Mouse (Mus musculus): ENCODE measurements around the gene Fbxo47. TPM values are rescaled to one million over a fixed set of nuclear protein-coding genes. Genes with fewer than 3 reads are reported as not detected.

Gene Fbxo47
- polyA plus RNA-seq, 1 experiment from 2014 or later, result 0.35 TPM

DNA sequence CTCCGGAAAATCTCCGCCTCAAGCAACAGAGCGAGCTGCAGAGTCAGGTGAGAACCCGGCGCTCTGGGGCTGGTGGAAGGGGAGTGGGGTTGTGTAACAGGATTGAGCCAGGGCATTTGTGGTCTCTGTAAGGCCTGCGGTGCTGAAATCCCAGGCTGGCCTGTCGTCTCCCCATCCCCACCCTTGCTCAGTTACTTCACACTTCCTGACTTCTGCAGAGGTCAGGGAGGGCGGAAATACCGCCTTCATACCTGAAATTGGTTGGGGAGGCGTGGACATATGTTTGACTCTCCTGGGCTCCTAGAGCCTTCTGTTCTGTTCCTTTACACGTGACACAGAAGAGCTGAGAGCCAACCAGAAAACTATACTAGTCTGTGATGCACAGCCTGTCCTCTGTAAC is 68.2 kb downstream of the Fbxo47 start:
- H3K27ac ChIP-seq (ENCODE audit: low read length), result peak overlapping the region; percentile 78
- peak overlapping the region; percentile 27; the same call in 1 of the 2 replicates for H3K9ac ChIP-seq (ENCODE audit: low read length)
- H3K27me3 ChIP-seq (ENCODE audit: control insufficient read depth, insufficient read depth, low read length), result no peaks in the 10 kb centered on the region
- 67% methylated on average over 11 of the region's 11 CpGs for WGBS
- H3K9me3 ChIP-seq (replicated peaks; ENCODE audit: control insufficient read depth, low read length), result no peaks in the 10 kb centered on the region
- no peaks in the 10 kb centered on the region for H3K36me3 ChIP-seq (ENCODE audit: control insufficient read depth, insufficient read depth, low read length)
- ATAC-seq (ENCODE audit: insufficient read depth, low FRiP score), result no peak
- no peak overlapping the region for H3K4me3 ChIP-seq (replicated peaks; ENCODE audit: low read length)
- peaks cover 77% of the 10 kb centered on the region for H3K4me1 ChIP-seq (ENCODE audit: control insufficient read depth, insufficient read depth, low read length)
- no peak overlapping the region; the same call in 1 of the 2 replicates for H3K4me2 ChIP-seq (ENCODE audit: low read depth, low read length)

- Histone ChIP-seq H3K27me3 (ENCODE audit: control insufficient read depth, insufficient read depth, low read length) (no peaks in the 10 kb centered on the region), H3K9me3 (replicated peaks; ENCODE audit: control insufficient read depth, low read length) (no peaks in the 10 kb centered on the region), H3K4me3 (replicated peaks; ENCODE audit: low read length) (no peak overlapping the region), H3K4me2 (ENCODE audit: low read depth, low read length) (no peak overlapping the region), H3K9ac (ENCODE audit: low read length) (peak overlapping the region; percentile 32; the same call in 1 of the 2 replicates), H3K36me3 (ENCODE audit: control insufficient read depth, insufficient read depth, low read length) (no peaks in the 10 kb centered on the region), H3K27ac (ENCODE audit: low read length) (peak overlapping the region; percentile 61), H3K4me1 (ENCODE audit: control insufficient read depth, insufficient read depth, low read length) (peaks cover 86% of the 10 kb centered on the region)
- WGBS, result 58% methylated on average over 17 of the region's 17 CpGs
- ATAC-seq (ENCODE audit: insufficient read depth, low FRiP score), result no peak
Measured at GRCm38 (mm10) chr11:97813746-97814515, 70.0 kb downstream of the Fbxo47 start.

DNA sequence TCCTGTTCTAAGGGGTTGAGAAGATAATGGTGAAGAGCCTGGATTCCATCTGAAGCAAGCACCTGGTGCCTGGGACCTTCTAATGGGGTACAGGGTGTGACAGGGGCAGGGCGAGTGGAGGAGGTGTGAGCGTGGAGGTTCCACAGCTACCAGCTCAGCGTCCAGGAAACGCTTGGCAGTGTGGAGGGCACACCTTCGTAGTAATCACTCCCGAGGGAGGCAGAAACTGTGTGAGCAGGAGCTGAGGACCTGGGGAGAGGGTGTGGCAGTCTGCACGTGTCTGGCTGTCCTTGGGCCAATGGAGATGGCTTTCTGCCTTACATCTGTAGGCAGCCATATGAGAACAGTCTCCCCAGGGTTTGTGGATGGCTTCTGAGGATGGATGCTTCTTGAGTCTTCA is 70.9 kb downstream of the Fbxo47 start:
- no peak overlapping the region for H3K4me3 ChIP-seq (replicated peaks; ENCODE audit: low read length)
- H3K36me3 ChIP-seq (ENCODE audit: control insufficient read depth, insufficient read depth, low read length), result no peaks in the 10 kb centered on the region
- no peak overlapping the region; the same call in 1 of the 2 replicates for H3K9ac ChIP-seq (ENCODE audit: low read length)
- no peak overlapping the region for H3K4me2 ChIP-seq (ENCODE audit: low read depth, low read length)
- H3K4me1 ChIP-seq (ENCODE audit: control insufficient read depth, insufficient read depth, low read length), result peaks cover 86% of the 10 kb centered on the region
- 42% methylated on average over 7 of the region's 7 CpGs for WGBS
- peak; percentile 57 for ATAC-seq (ENCODE audit: insufficient read depth, low FRiP score)
- H3K27ac ChIP-seq (ENCODE audit: low read length), result peak overlapping the region; percentile 61
- no peaks in the 10 kb centered on the region for H3K9me3 ChIP-seq (replicated peaks; ENCODE audit: control insufficient read depth, low read length)
- no peaks in the 10 kb centered on the region for H3K27me3 ChIP-seq (ENCODE audit: control insufficient read depth, insufficient read depth, low read length)

- WGBS, result 48% methylated on average over 3 of the region's 3 CpGs
- Histone ChIP-seq H3K9me3 (replicated peaks; ENCODE audit: control insufficient read depth, low read length) (no peaks in the 10 kb centered on the region), H3K27me3 (ENCODE audit: control insufficient read depth, insufficient read depth, low read length) (no peaks in the 10 kb centered on the region), H3K36me3 (ENCODE audit: control insufficient read depth, insufficient read depth, low read length) (no peaks in the 10 kb centered on the region), H3K4me2 (ENCODE audit: low read depth, low read length) (no peak overlapping the region), H3K9ac (ENCODE audit: low read length) (peak overlapping the region; percentile 29; the same call in 1 of the 2 replicates), H3K27ac (ENCODE audit: low read length) (peak overlapping the region; percentile 61), H3K4me1 (ENCODE audit: control insufficient read depth, insufficient read depth, low read length) (peaks cover 86% of the 10 kb centered on the region), H3K4me3 (replicated peaks; ENCODE audit: low read length) (no peak overlapping the region)
- no peak for ATAC-seq (ENCODE audit: insufficient read depth, low FRiP score)
Measured at GRCm38 (mm10) chr11:97812491-97812921, 71.4 kb downstream of the Fbxo47 start.

- Histone ChIP-seq H3K9me3 (replicated peaks; ENCODE audit: control insufficient read depth, low read length) (no peaks in the 10 kb centered on the region), H3K4me2 (ENCODE audit: low read depth, low read length) (peak overlapping the region; percentile 19), H3K4me1 (ENCODE audit: control insufficient read depth, insufficient read depth, low read length) (peaks cover 83% of the 10 kb centered on the region), H3K36me3 (ENCODE audit: control insufficient read depth, insufficient read depth, low read length) (no peaks in the 10 kb centered on the region), H3K9ac (ENCODE audit: low read length) (peak overlapping the region; percentile 29; the same call in 1 of the 2 replicates), H3K4me3 (replicated peaks; ENCODE audit: low read length) (no peak overlapping the region), H3K27ac (ENCODE audit: low read length) (peak overlapping the region; percentile 78), H3K27me3 (ENCODE audit: control insufficient read depth, insufficient read depth, low read length) (no peaks in the 10 kb centered on the region)
- 31% methylated on average over 12 of the region's 13 CpGs for WGBS
- ATAC-seq (ENCODE audit: insufficient read depth, low FRiP score), result no peak
Measured at GRCm38 (mm10) chr11:97811569-97812362, 72.2 kb downstream of the Fbxo47 start.

DNA sequence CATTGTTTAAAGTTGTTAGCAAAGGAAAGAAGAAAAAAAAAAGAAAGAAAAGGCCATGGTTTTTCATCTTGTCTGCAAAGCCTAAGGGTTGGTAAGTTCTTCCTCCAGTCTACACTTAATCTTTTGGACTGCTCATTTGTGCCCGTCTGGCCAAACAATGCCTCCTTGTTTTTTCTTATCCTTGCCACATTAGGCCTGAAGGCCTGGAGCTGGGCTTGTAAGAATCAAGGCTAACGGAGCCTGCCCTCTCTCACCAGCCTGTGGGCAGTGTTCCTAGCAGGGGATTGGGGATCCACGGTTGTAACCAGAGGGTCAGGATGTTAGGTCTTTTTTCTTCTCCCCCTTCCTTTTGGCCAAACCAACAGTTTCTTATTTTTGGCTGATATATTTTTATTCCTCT is 73.0 kb downstream of the Fbxo47 start:
- Histone ChIP-seq H3K9ac (ENCODE audit: low read length) (no peak overlapping the region), H3K27ac (ENCODE audit: low read length) (peak overlapping the region; percentile 58), H3K9me3 (replicated peaks; ENCODE audit: control insufficient read depth, low read length) (no peaks in the 10 kb centered on the region), H3K4me3 (replicated peaks; ENCODE audit: low read length) (no peak overlapping the region), H3K4me2 (ENCODE audit: low read depth, low read length) (no peak overlapping the region), H3K36me3 (ENCODE audit: control insufficient read depth, insufficient read depth, low read length) (no peaks in the 10 kb centered on the region), H3K4me1 (ENCODE audit: control insufficient read depth, insufficient read depth, low read length) (peaks cover 83% of the 10 kb centered on the region), H3K27me3 (ENCODE audit: control insufficient read depth, insufficient read depth, low read length) (no peaks in the 10 kb centered on the region)
- ATAC-seq (ENCODE audit: insufficient read depth, low FRiP score), result no peak
- 50% methylated on average over 3 of the region's 3 CpGs for WGBS

DNA sequence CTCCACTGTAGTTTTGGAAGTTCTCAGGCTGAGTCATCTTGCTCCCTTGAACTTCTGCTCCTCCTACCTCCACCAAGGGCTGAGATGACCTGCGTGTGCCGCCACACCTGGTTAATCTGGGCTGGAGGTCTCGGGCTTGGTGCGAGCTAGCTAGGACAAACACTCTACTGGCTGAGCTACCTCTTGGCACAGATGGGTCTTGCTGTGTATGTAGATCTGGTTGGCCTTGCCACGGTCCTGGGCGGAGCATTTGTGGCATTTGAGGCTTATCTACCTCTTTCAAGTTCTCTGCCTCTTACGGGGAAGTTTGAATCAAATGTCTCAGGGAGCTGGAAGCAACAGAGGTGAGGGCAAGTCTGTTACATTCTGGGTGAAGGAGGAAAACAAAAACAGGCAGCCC is 73.6 kb downstream of the Fbxo47 start:
- peak; percentile 42; the same call in 1 of the 2 replicates for ATAC-seq (ENCODE audit: insufficient read depth, low FRiP score)
- no peaks in the 10 kb centered on the region for H3K36me3 ChIP-seq (ENCODE audit: control insufficient read depth, insufficient read depth, low read length)
- H3K9ac ChIP-seq (ENCODE audit: low read length), result no peak overlapping the region
- no peak overlapping the region for H3K4me2 ChIP-seq (ENCODE audit: low read depth, low read length)
- 44% methylated on average over 7 of the region's 7 CpGs for WGBS
- H3K4me3 ChIP-seq (replicated peaks; ENCODE audit: low read length), result no peak overlapping the region
- H3K27ac ChIP-seq (ENCODE audit: low read length), result peak overlapping the region; percentile 81
- H3K27me3 ChIP-seq (ENCODE audit: control insufficient read depth, insufficient read depth, low read length), result no peaks in the 10 kb centered on the region
- peaks cover 83% of the 10 kb centered on the region for H3K4me1 ChIP-seq (ENCODE audit: control insufficient read depth, insufficient read depth, low read length)
- no peaks in the 10 kb centered on the region for H3K9me3 ChIP-seq (replicated peaks; ENCODE audit: control insufficient read depth, low read length)

DNA sequence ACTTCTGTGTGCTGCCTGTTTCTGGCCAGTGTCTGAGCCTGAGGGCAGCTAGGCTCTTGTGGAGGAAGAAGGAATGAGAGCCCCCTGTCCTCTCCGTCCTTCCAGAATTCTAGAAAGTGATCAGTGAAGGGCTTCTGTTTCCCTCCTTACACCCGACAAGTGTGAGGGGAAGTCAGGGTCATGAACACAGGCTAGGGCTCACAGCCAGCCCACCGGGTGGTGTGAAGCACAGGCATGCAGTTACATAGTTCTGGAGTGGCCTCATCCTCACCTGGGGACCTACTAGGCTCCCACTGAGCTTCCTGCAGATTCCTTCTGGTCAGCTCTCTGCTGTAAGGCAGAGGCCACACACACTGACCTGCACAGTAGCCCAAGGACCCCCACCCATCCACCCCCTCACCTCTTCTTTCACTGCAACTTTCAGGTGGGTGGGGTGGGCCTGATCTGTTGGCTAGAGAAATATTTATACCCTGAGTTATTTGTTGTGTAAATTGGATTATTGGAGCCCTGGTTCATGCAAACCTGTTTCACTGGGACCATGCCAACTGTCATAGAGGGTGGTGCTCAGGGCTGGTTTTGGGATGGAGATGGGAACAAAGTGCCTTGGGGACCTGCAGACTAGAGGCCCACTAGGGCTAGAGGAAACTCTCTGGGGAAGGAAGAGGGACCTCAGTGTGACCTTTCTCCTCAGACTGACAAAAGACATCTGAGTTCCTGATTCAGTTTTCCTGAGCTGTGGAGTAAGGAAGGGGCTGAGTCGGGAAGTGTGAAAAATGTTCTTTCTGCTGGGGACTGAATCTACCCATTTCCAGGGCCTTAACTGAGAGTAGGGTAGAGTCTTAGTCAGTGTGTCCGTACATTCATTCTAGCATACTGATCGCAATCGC is 74.5 kb downstream of the Fbxo47 start:
- peak overlapping the region; percentile 81 for H3K27ac ChIP-seq (ENCODE audit: low read length)
- peaks cover 86% of the 10 kb centered on the region for H3K4me1 ChIP-seq (ENCODE audit: control insufficient read depth, insufficient read depth, low read length)
- no peak overlapping the region; the same call in 1 of the 2 replicates for H3K4me2 ChIP-seq (ENCODE audit: low read depth, low read length)
- H3K9ac ChIP-seq (ENCODE audit: low read length), result peak overlapping the region; percentile 51; the same call in 1 of the 2 replicates
- H3K9me3 ChIP-seq (replicated peaks; ENCODE audit: control insufficient read depth, low read length), result no peaks in the 10 kb centered on the region
- ATAC-seq (ENCODE audit: insufficient read depth, low FRiP score), result no peak
- no peaks in the 10 kb centered on the region for H3K36me3 ChIP-seq (ENCODE audit: control insufficient read depth, insufficient read depth, low read length)
- 52% methylated on average over 7 of the region's 7 CpGs for WGBS
- H3K4me3 ChIP-seq (replicated peaks; ENCODE audit: low read length), result no peak overlapping the region
- no peaks in the 10 kb centered on the region for H3K27me3 ChIP-seq (ENCODE audit: control insufficient read depth, insufficient read depth, low read length)

All from stomach, embryonic 16.5 days (tissue).